Mouse (Mus musculus) limb, embryonic 14.5 days (tissue): ENCODE measurements at regions not wholly inside any gene's neighbourhood (a gene's known extent, or its start where the extent isn't known, plus 50 kb on each side); places are given as distances from the start of the nearest gene placed in this dataset.

Experiments
- ATAC-seq: fragments of 200-750 bp; cut with Nextera tagmentation; 2 replicates; pipeline ENCODE4 v1.8.0; 2017; ENCODE audit warnings: low read depth, moderate number of reproducible peaks, moderate TSS enrichment; ENCODE audit not compliant: low FRiP score
- DNase-seq: peaks from one replicate; pipeline ENCODE4 v3.0.0-alpha.2; 2015; ENCODE audit warnings: low spot score
- H3K27ac ChIP-seq: fragments of 300-500 bp; sonication (generic); replicated peaks from 2 replicates; pipeline ENCODE4 v1.5.1; 2014; ENCODE audit warnings: low read depth, mild to moderate bottlenecking, low read length, moderate library complexity, mixed read lengths
- H3K27me3 ChIP-seq: fragments of 300-500 bp; sonication (generic); 2 replicates; pipeline ENCODE4 v1.6.1; 2014; ENCODE audit warnings: low read length, mixed read lengths; ENCODE audit not compliant: control insufficient read depth, insufficient read depth
- H3K36me3 ChIP-seq: fragments of 300-500 bp; sonication (generic); 2 replicates; pipeline ENCODE4 v1.6.1; 2014; ENCODE audit warnings: mild to moderate bottlenecking, low read length, moderate library complexity, mixed read lengths; ENCODE audit not compliant: control insufficient read depth, insufficient read depth
- H3K4me1 ChIP-seq: fragments of 300-500 bp; sonication (generic); 2 replicates; pipeline ENCODE4 v1.6.1; 2014; ENCODE audit warnings: antibody characterized with exemption, low read length, mixed read lengths; ENCODE audit not compliant: control insufficient read depth, insufficient read depth
- H3K4me2 ChIP-seq: fragments of 300-500 bp; sonication (generic); replicated peaks from 2 replicates; pipeline ENCODE4 v1.6.1; 2014; ENCODE audit warnings: low read depth, mild to moderate bottlenecking, low read length, moderate library complexity; ENCODE audit not compliant: severe bottlenecking
- H3K4me3 ChIP-seq: fragments of 300-500 bp; sonication (generic); replicated peaks from 2 replicates; pipeline ENCODE4 v1.5.1; 2014; ENCODE audit warnings: low read length
- H3K9ac ChIP-seq: fragments of 300-500 bp; sonication (generic); 2 replicates; pipeline ENCODE4 v1.6.1; 2014; ENCODE audit warnings: mild to moderate bottlenecking, low read depth, low read length, moderate library complexity; ENCODE audit not compliant: severe bottlenecking
- H3K9me3 ChIP-seq: fragments of 300-500 bp; sonication (generic); 2 replicates; pipeline ENCODE4 v1.6.1; 2016; ENCODE audit warnings: low read length; ENCODE audit not compliant: control insufficient read depth
- POLR2A ChIP-seq: fragments of 200-500 bp; IDR thresholded peaks from 2 replicates; pipeline ENCODE4 v1.8.0; 2012; ENCODE audit warnings: inconsistent platforms, mild to moderate bottlenecking, moderate library complexity, borderline replicate concordance; ENCODE audit not compliant: insufficient read depth, insufficient read length; ENCODE audit errors: extremely low read depth
- WGBS: fragments of 180-500 bp; shearing (Covaris S2); extraction: QIAGEN DNeasy Blood & Tissue Kit; methylation state at CpG from one replicate; pipeline ENCODE4 v1.1.7; 2014; 5-methylcytosine and 5-hydroxymethylcytosine counted together

- Histone ChIP-seq H3K27ac (no peak overlapping the region), H3K4me2 (no peak overlapping the region), H3K4me1 (no peaks in the 10 kb centered on the region), H3K9ac (no peak overlapping the region), H3K27me3 (no peaks in the 10 kb centered on the region), H3K4me3 (no peak overlapping the region), H3K36me3 (no peaks in the 10 kb centered on the region), H3K9me3 (no peaks in the 10 kb centered on the region)
- 31% methylated on average over 4 of the region's 4 CpGs for WGBS
- no peak for ATAC-seq
- no peak for TF ChIP-seq POLR2A
- DNase-seq: no peak
Observed at GRCm38 (mm10) chr6:148539207-148539960, 95.2 kb upstream of the Tmtc1 start.

- Histone ChIP-seq H3K4me1 (no peaks in the 10 kb centered on the region), H3K27me3 (no peaks in the 10 kb centered on the region), H3K9ac (no peak overlapping the region), H3K4me2 (no peak overlapping the region), H3K4me3 (no peak overlapping the region), H3K9me3 (no peaks in the 10 kb centered on the region), H3K27ac (no peak overlapping the region), H3K36me3 (no peaks in the 10 kb centered on the region)
- DNase-seq (no peak), ATAC-seq (no peak)
- 75% methylated on average over 4 of the region's 4 CpGs for WGBS
- no peak for TF ChIP-seq POLR2A
Observed at GRCm38 (mm10) chr6:148534364-148534763, 90.2 kb upstream of the Tmtc1 start.

GRCm38 (mm10) chr6:148531068-148531467 lies 86.9 kb upstream of the Tmtc1 start:
- whole genome bisulfite sequencing: 92% methylated on average over 1 of the region's 1 CpGs
- H3K4me3 ChIP-seq: no peak overlapping the region
- no peaks in the 10 kb centered on the region for H3K27me3 ChIP-seq
- no peak for TF ChIP-seq POLR2A
- H3K9ac ChIP-seq: no peak overlapping the region
- no peaks in the 10 kb centered on the region for H3K4me1 ChIP-seq
- H3K36me3 ChIP-seq: no peaks in the 10 kb centered on the region
- H3K9me3 ChIP-seq: no peaks in the 10 kb centered on the region
- no peak for DNase-seq
- H3K4me2 ChIP-seq: no peak overlapping the region
- H3K27ac ChIP-seq: no peak overlapping the region
- no peak for ATAC-seq

- no peaks in the 10 kb centered on the region for H3K9me3 ChIP-seq
- H3K4me3 ChIP-seq: no peak overlapping the region
- TF ChIP-seq POLR2A: no peak
- H3K9ac ChIP-seq: no peak overlapping the region
- H3K36me3 ChIP-seq: no peaks in the 10 kb centered on the region
- H3K4me1 ChIP-seq: no peaks in the 10 kb centered on the region
- H3K4me2 ChIP-seq: no peak overlapping the region
- ATAC-seq: no peak
- H3K27me3 ChIP-seq: no peaks in the 10 kb centered on the region
- H3K27ac ChIP-seq: no peak overlapping the region
- 70% methylated on average over 2 of the region's 2 CpGs for WGBS
- DNase-seq: no peak
Observed at GRCm38 (mm10) chr6:148528611-148529010, 84.4 kb upstream of the Tmtc1 start.

GRCm38 (mm10) chr6:148522893-148523292 lies 78.7 kb upstream of the Tmtc1 start:
- Histone ChIP-seq H3K9ac (no peak overlapping the region), H3K27ac (no peak overlapping the region), H3K4me1 (no peaks in the 10 kb centered on the region), H3K4me2 (no peak overlapping the region), H3K4me3 (no peak overlapping the region), H3K36me3 (no peaks in the 10 kb centered on the region), H3K27me3 (no peaks in the 10 kb centered on the region), H3K9me3 (no peaks in the 10 kb centered on the region)
- DNase-seq (no peak), ATAC-seq (no peak)
- TF ChIP-seq POLR2A: no peak
- 32% methylated on average over 1 of the region's 1 CpGs for WGBS
